Mouse (Mus musculus) naive thymus-derived CD4-positive, alpha-beta T cell, adult 2 months (primary cell): ENCODE results near the gene Slamf9.
A peak's percentile ranks its signal among the peaks of the same experiment; 100 is the strongest.

Source experiments
- DNase-seq: peaks from one replicate; pipeline ENCODE4 v3.0.0-alpha.2; 2011; ENCODE audit warnings: low read depth

Gene Slamf9

GRCm38 (mm10) chr1:172514213-172514529, 39.0 kb downstream of the Slamf9 start:
- no peak for DNase-seq

- DNase-seq: no peak
These were observed 39.6 kb downstream of the Slamf9 start for GRCm38 (mm10) chr1:172514551-172515268.

DNA sequence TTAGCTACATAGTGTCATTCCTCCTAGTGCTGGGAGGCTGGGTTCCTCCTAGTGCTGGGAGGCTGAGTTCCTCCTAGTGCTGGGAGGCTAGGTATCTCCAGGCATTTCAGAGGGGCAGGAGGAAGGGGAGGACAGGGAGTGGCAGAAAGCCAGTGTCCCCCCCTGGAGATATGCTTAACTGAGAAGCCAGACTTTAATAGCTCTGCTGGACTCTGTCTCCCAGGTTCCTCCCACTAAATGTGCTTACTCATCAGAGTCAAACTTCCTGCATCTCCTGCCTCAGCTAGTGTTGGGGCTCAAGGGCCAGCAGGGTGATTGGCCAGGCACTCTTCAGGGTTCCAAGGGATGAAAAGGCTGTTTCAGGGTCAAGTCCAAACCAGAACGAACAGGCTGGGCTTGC, 40.2 kb downstream of the Slamf9 start:
- no peak for DNase-seq

DNA sequence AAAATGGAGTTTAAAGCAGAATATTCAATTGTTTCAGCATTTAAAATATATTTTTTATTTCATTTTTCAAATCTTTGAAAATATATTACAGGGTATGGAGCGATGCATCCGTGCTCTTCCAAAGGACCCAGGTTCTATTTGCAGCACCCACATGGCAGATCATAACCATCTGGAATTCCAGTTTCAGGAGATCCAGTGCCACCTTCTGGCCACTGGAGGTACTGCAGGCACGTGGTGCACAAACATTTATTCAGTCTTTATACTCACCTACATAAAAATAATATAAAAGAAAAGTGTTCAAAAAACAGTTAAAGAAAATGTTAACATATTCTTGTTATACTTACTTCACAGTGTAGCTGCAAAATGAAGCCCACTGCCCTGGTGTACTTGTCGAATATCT, 42.9 kb downstream of the Slamf9 start:
- peak; percentile 60 for DNase-seq

GRCm38 (mm10) chr1:172519644-172520043, 44.5 kb downstream of the Slamf9 start:
- peak; percentile 11 for DNase-seq

DNA sequence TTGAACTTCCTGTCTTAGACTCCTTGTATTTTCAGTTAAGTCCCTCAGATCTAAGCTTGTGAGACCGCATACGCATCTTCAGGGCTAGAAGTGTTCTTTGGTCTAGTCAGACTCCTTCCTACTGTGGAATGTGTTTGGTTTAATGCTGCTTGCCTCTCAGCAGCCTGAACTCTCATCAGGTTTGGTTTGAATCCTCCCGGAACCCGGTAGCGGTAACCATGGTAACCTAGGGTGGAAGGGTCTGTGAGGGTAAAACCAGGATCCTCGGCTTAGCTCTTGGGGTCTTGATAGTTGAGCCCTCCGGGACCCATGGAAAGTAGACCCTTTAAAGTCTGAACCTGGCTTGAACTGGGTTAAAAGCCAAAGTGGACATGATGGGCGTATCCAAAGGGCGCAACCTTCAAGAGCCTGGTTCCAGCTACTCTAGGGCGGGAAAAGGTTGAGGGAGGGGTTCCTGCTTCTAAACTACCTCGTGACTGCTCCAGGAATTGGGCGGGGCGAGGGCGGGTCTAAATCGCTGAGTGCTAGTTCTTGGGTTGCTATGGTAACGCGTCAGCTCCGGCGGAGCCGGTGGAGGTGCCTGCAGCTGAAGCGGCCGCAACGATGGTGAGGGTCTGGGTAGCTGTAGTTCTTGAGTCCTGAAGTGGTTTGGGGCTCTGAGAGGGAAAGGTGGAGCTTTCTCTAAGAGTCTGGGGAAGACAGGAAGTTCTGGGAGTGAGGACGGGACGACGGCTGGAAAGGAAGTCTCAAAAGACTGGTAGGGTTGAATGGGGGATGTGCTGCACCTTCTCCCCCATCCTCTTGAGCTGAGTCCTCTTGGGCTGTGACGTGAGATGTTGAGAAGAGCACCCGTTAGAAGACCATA, 45.6 kb downstream of the Slamf9 start, which contains the start of gene Cfap45:
Gene Cfap45 (plus strand): TSS at position 226 of the 865 bp plus-strand sequence.
- DNase-seq: peak; percentile 94

DNA sequence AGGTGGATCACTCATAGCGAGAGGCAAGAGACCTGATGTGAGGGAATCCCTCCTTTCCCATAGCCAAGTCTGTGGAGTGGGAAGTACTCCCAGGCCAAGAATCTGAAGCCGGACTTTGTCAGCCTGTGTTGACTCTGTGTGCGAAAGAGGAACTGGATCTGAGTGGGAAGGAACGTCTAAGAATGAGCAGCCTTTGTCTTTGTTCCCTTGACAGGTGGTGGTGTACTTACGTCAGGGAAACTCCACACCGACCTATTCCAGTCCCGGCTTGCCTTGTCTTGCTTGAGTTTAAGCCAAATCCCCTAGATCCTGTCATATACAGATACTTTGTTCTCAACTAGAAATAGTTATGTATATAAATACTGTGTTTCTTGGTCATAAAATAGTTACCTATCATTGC, 47.4 kb downstream of the Slamf9 start:
- DNase-seq: peak; percentile 31

- peak; percentile 14 for DNase-seq
These were observed 48.5 kb downstream of the Slamf9 start for GRCm38 (mm10) chr1:172523699-172524101.

DNA sequence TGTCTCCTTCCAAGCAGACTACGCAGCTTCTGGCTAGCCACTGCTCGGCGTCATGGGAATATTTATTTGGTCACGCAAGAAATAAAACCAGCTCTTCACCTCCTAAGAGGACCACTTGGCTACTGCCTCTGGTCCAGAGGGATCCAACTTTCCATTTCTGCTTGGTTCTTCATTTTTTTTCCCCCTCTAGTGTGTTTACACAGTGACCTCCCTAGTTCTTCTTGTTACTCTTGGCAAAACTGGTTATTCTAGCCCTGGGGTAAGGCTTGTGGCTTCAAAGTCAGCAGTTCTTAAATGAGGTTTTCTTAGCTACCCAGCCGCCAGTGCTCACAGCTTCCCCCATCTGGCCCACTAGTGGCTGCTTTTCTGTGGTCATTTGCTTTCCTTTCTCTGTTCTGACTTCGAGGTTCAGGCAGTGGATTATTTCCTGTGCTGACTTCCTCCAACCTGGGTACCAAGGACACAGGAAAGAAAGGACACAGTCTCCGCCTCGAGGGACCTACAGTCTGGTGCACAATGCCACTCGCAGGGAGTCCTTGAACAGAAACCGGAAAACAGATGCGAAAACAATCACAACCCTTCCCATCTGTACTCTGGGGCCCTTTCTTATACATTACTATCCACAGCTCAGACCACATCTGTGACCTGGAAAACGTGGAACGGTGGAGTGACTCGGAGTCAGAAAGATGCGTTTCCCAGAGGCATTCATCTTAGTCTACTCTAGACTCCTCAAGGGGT, 50.0 kb downstream of the Slamf9 start:
- DNase-seq: peak; percentile 67

DNA sequence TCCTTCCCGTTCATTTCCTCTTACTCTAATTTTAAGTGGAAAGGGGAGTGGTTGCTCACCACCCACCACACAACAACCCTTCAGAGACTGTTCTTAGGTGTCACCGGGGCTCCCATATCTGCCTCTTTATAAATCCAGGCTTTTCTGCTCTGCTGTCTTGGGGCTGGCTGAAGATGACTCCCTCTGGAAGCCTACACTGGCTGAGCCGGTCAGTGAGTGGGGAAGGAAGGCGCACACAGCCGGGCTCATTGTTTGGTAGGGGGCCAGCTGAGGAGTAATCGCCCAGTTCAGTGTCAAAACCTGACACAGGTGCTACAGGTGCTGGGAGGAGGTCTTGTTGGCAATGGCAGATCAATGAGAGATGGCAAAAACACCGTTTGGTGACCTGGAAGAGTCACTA, 50.8 kb downstream of the Slamf9 start:
- DNase-seq: no peak

- peak; percentile 63 for DNase-seq
These were observed 51.4 kb downstream of the Slamf9 start for GRCm38 (mm10) chr1:172526380-172527081.

GRCm38 (mm10) chr1:172527431-172527830, 52.3 kb downstream of the Slamf9 start:
- peak; percentile 26 for DNase-seq
